Mouse (Mus musculus): Measurements from ENCODE around the gene Josd2.

Gene Josd2

DNA sequence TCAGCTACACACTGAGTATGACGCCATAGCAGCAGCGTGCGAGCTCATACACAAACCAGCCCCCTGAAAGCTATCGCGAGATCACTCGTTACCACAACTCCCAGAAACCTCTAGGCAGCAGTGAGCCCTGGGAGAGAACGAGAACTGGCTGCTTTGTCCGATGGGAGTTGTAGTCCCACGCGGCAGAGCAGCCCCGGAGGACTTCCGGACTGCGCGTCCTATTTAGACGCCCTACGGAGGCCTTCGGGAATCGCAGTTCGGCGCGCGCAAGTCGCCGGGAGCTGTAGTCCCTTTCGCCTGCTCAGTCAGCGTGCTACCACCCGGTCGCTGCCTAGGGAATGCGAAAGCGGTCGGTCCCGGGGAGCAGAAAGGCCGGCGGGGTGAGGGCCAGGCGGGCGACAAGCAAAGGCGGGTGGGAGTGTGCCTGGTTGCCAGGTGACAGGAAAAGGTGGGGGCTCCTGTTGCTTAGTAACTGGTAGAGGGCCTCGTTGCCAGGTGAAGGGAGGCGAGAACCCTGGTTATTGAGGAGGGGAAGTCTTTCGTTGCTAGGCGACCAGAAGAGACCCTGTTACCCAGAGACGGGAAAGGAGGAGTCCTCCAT, at the start of gene Josd2:
Gene Josd2, plus strand, starts transcription at position 170 of the 601 bp plus-strand sequence.
- DNase-seq (ENCODE audit: low spot score in 2 of 2) = peak; percentile 82 to 90

DNA sequence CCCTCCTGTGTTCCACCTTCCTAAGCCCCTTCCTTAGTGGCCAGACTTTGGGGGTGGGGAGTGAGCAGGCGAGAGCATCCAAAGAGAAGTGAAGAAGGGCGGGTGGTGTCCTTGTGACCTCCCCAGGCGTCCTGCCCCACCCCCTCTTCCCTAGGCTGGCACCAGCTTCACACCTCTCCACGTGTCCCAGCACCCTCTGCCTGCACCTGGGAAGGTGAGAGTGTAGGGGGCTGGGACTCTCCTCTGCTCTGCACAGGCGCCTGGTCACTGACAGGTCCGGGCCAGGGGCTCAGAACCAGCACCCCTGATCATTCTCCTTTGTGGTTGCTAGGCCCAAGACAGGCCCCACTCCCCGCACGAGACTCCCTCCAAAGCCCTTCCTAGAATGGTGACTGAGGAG, 40.1 kb upstream of the Josd2 start:
- no peak for DNase-seq (ENCODE audit: low spot score in 2 of 2)

DNA sequence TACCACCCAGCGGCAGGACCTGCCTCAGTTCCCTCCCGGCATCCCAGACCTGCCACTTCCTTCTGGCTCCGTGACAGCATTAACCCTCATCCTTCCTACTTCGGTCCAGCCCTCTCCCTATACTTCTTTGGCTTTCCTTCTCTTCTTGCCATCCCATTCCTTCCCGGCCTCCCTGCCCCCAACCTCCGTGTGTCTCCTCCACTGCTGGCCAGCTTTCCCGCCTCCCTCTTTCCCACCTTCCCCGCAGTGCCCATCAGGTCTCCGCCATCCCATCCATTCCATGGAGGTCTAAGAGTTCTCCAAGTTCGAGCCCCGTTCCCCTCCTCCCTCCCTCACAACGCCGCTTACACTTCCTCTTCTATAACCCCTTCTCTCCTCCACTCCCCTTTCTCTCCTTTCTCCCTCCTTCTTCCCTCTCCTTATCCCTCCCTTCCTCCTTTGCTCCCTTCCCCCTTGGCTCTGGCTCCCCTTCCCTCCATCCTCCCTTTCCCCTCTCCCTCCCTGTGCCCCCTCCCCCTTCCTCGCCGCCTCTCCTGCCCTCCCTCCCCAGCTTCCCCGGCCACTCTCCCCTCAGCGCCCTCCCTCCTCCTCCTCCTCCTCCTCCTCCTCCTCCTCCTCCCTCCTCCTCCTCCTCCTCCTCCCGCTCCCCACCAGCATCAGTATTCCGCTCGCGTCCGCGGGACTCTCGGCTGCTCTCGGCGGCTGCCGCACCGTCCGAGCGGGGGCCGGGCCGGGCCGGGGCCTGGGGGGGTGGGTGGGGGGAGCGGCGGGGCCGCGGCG, 39.4 kb upstream of the Josd2 start:
- peak; percentile 52 to 73 for DNase-seq (ENCODE audit: low spot score in 2 of 2)

DNA sequence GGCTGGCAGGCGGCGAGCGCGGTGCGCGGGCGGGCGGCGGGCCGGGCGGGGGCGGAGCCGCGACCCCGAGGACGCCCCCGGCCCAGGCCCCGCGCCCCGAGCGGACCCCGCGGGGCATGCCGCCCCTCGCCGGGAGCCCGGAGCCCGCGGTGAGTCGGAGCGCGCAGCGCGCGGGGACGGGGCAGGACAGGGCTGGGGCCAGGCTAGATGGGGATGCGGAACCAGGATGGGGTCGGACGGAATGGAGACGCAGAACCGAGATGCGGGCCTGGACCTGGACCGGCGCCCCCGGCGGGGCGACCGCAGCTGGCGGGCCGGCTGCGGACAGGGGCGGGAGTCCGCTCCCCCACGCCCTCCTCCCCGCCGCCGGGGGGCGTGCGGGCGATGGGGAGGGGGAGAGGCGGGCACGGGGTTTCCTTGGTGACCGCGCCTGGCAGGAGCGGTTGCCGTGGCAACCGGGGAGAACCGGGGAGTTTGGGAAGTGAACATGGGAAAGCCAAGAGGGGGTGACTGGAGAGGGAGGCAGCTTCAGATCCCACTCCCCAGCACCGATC, 38.7 kb upstream of the Josd2 start, which contains the start of gene Lrrc4b:
Gene Lrrc4b, plus strand, starts transcription at position 51 of the 554 bp plus-strand sequence.
- peak; percentile 65 to 82 for DNase-seq (ENCODE audit: low spot score in 2 of 2)

DNA sequence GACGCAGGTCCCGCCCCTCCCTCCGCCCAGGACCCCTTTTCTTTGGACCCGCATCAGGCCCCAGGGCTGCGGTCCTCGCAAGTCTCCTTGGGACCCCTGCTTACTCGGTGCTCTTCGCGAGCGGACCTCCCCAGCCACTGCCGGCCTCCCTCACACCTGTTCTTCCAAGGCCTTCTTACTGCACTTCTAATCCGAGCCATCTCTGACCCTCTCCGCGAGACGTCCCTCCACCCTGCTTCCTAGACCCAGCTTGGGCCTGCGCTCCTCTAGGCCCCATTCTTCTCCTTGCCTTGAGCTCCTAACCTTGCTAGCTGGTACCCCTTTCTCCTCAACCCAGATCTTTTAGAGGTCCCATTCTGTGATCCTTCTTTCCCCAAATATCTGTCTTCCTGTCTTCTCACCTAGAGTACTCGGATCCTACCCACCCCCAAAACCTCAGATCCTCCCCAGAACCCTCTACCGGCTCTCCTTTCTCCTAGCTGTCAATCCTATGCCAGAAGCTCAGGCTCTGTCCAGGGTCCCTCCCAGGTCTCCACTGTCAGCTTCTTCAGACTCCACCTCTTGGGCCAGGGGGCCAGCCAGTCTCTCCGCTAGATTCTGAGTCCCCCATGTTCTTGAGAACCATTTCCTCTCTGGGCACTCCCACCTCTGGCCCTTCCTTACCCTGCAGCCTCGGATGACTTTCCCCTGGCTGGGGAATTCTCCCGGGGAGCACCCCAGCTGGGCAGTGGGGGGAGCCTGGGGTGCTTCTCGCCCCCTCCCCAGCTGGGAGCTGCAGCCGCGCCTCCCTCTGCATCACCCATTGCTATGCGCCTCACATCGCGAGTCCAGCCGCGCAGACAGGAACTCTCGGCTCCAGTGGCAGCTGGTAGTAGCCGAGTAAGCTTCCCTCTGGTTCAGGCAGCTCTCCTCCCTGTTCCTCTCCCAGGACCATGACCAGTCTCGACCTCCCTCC, 38.0 kb upstream of the Josd2 start:
- DNase-seq (ENCODE audit: low spot score in 2 of 2) = peak in 1 of 2 experiments; percentile 32

DNA sequence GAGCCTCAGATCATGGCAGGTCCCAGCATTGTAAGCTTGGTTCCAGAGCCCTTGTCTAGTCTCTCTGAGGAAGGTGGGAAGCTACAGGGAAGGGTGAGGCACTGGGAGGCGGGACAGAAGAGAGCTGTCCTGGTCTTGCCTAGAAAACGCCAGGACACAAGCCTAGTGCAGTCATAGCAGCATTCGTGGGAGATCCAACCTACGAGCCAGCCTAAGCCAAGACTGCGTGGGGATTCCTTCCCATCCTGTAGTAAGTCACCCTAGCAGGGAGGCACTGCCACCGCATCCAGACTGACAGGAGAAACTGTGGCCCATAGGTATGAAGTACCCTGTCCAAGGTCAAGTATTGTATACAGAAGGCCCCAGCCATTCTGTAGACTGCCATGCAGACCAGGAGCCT, 35.2 kb upstream of the Josd2 start:
- no peak for DNase-seq (ENCODE audit: low spot score in 2 of 2)

DNA sequence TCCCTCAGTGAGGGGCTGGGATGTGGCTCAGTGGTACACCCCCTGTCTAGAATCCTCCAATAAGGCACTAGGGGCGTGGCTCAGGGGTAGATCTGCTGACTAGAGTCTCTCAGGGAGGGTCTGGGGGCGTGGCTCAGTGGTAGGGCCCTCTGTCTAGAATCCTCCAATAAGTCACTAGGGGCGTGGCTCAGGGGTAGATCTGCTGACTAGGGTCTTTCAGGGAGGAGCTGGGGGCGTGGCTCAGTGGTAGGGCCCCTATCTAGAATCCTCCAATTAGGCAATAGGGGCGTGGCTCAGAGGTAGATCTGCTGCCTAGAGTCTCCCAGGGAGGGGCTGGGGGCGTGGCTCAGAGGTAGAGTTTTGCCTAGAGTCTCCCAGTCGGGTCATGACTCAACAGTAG, 34.4 kb upstream of the Josd2 start:
- no peak for DNase-seq (ENCODE audit: low spot score in 2 of 2)

DNA sequence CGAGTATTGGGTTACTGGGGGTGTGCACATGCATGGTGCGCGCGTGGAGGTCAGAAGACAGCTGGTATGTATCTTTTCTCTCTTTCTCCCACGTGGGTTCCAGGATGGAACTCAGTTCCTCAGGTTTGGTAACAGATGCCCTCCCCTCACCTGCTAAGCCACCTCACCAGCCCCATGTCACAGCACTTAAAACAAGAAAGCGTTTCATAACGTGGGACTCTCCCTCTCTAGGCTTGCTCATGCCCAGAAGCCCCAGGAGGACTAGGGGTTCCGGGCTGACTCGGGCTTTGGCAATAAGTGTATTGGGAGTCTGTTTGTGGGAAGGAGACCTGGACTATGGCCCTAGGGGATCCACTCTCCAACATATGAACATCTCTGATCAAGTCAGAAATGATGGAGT, 33.7 kb upstream of the Josd2 start:
- DNase-seq (ENCODE audit: low spot score in 2 of 2) = no peak

DNA sequence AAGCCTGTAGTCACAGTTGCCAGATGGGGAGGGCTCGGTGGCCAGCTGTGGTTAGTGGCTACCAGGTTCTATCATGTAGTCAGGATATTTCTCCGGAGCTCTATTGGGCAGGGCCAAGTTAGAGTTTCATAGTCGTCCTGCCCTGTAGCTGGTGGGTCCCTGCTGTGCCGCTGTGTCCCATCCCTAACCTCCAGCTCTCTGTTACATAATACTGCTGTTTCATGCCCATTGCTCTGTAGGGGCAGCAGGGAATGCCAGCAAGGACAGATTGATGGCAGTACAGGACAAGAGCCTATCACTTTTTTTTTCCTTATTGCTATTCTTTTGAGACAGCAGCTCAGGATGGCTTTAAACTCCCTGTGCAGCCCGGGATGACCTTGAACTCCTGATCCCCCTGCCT, 32.0 kb upstream of the Josd2 start:
- no peak for DNase-seq (ENCODE audit: low spot score in 2 of 2)

DNA sequence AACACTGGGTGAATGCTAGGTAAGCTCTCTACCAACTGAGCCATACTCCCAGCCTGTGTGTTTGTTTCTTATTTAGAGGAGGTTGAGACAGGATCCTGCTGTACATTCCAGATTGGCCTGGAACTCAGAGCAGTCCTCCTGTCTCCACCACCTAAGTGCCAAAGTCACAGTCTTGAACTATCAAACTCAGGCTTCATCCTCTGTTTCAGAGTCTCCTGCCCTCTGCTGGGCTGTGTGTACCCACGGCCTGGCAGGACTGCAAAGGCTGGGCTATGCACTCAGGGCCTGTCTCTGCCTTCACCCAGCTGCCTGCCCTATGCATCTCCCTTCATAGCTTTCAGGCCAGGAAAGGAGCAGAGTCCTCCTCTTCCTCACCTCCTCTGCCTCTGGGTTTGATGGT, 31.5 kb upstream of the Josd2 start:
- no peak for DNase-seq (ENCODE audit: low spot score in 2 of 2)

DNA sequence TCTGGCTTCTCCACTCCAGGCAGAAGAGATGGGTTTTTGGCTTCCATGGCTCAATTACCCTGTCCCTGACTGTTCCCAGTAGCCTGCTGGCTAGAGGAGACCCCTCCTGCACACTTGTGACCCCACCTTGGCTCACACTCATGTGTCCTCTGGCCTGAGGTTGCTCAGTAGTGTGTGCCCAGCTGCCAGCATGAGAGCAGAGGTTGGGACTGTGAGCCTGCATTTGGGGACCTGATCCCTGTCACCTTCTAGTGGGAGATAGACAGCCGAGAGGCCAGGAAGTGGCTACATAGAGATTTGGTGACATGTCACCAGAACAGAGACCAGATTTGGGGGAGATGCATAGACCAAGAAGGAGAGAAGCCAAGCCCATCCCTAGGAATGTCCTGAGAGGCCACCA, 30.6 kb upstream of the Josd2 start:
- no peak for DNase-seq (ENCODE audit: low spot score in 2 of 2)

DNA sequence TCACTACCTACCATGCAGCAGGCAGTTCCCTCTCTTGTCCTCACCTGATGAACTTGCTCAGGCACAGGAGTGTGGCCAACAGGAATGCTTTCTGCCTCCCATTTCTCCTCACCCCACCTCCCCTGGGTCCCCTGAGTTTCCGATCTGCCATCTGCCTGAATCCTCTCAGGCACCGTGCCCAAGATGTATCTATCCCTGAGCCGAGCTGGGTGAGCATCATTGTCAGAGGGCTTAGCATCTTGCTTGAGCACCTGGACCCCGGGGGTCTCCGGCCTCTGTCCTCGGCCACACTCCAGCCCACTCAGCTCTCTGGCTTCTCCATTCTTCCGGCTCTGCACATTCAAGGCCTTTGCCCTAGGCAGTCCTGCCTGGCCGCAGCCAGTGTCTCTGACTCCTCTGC, 29.8 kb upstream of the Josd2 start:
- DNase-seq (ENCODE audit: low spot score in 2 of 2) = no peak

DNA sequence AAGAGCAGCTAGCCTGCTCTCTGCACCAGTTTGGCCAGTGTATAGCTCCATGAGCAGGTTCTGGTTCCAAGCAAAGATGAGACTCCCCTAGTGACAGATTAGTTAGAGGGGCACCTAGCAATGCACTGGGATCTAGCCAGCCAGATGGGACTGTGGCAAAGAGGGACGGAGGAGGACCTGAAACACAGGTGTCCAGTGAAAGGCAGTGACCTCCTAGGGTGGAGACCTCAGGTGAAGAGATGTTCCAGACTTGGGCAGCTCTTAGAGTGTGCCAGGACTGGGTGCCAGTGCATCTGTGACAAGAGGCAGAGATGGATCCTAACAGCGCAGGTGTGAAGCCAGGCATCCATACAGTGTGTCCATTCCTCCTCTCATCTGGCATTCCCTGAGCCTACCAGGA, 28.1 kb upstream of the Josd2 start:
- DNase-seq (ENCODE audit: low spot score in 2 of 2) = no peak

DNA sequence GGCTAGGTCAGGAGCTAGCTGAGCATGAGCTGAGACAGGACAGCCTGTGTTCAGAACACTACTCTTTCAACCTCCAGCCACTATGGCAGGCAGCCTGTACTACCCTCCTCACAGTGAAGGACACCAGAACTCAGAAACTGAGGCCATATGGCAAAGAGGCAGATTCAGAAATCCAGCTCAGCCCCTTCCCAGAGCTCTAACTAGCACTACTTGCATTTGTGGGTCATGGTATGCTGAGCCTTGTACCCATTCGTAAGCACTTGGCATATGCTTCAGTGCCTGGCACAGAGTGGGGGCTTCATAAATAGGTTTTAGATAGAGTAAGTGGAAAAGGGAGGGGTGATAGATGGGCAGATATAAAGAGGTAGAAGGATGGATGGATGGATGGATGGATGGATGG, 27.3 kb upstream of the Josd2 start:
- DNase-seq (ENCODE audit: low spot score in 2 of 2) = no peak

DNA sequence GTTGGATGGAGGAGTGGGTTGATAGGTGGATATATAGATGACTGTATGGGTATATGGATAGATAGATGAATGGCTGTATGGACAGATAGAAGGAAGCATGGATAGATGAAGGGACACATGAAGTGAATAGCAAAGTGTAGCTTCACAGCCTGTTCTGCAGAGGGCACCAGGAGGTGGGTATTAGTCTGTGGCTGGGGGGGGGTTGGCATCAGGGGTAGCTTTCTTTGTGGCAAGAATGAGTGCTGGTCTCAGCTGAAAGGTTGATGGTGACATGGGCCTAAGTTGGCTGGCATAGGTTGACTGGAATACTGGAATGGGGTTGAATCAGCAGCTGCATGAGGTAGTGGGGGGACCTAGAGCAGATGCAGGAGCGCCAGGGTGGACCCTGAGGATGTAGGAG, 26.6 kb upstream of the Josd2 start:
- no peak for DNase-seq (ENCODE audit: low spot score in 2 of 2)

DNA sequence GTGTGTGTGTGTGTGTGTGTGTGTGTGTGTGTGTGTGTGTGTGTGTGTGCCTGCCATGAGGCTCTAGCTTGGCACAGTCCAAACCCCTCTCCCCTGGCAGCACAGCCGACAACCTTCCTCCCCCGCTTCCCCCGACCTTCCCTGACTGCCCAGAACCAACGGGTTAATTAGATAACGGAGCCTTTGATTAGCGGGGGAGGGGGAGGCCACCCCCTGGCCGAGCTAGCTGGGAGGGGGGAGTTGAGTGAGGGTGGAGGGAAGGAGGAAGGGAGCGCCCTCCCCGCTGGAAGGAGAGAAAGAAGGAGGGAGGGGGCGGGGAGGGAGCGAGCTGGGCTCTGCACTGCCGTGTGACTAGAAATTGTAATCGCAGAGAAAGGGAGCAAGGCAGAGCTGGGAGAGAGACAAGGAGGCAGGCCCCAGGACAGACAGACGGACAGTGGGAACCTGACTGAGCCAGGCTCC, 26.1 kb upstream of the Josd2 start:
- peak; percentile 49 to 68 for DNase-seq (ENCODE audit: low spot score in 2 of 2)

DNA sequence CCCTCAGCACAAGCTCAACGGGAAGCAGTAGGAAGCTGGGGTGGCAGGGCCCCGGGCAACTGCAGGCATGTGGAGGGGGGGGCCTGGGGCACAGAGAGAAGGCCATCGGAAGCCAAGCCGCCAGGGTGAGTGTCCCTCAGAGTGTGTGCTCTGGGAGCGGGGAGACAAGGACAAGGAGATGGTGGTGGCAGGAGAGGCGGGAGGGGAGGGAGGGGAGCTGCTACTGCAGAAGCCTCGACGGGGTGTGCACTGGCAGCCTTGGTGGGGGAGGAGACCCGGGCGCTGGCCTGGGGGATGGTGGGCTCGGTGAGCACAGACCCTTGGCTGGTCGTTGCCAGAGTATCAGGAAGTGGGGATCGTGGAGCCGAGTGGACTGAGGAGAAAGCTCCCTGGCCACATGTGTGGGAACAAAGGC, 25.4 kb upstream of the Josd2 start:
- no peak for DNase-seq (ENCODE audit: low spot score in 2 of 2)

DNA sequence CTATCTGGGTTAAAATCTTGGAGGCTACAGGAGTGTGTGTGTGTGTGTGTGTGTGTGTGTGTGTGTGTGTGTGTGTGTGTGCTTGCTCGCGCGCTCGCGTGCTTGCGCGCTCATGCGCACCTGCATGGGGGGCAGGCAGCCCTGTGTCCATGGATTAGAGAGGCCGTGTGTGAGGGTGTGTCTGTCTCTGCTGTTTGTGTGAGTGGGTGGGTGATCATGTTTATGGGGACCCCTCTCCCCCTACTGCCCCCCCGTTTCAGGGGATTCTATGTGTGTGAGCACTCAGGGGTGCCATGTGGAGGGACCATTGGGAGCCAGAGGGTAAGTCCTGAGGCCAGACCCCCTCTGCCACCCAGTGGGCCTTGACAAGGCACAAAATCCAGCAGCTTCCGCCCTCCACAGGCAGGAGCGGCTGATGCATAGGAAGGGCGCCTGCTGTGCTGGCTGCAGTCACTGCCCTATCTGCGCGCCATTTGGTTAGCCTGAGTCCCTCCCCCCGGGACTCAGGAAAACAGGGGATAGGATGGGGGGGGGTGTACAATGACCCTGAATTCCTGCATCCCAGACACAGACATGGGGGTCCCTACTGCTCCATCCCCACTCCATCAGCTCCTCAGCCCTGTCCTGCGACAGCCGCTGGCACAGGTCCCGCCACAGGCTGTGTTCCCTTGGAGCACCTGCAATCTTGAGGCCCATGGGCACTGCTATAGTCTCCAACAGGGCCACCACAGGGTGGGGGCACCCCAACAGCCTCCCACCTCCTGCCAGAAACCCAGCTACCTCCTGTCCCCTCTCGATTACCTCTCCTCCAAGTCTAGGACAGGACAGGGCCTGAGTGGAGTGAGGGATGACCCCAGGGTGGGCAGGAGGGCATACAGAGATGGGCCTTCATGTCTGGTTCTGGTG, 24.3 kb upstream of the Josd2 start:
- no peak for DNase-seq (ENCODE audit: low spot score in 2 of 2)

DNA sequence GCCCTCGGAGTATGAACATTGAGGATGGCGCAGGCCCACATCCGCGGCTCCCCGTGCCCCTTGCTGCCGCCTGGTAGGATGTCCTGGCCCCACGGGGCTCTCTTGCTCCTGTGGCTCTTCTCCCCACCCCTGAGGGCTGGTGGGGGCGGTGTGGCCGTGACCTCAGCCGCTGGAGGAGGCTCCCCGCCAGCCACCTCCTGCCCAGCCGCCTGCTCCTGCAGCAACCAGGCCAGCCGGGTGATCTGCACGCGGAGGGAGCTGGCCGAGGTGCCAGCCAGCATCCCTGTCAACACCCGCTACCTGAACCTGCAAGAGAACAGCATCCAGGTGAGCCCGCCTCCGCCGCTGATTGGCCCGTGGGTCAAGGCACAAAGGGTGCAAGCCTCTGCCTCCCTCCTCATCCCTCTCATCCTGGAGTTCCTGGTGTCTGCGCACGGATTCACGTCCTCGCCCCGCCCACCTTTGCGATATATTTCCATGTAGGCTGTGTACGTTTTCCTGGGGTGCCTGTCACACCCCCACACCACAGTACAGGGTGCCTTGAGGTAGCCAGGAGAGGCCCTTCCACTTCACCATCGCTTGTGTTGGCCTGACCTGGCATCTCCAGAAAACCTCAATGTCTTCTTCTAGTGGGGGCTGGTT, 22.8 kb upstream of the Josd2 start:
- DNase-seq (ENCODE audit: low spot score in 2 of 2) = no peak

DNA sequence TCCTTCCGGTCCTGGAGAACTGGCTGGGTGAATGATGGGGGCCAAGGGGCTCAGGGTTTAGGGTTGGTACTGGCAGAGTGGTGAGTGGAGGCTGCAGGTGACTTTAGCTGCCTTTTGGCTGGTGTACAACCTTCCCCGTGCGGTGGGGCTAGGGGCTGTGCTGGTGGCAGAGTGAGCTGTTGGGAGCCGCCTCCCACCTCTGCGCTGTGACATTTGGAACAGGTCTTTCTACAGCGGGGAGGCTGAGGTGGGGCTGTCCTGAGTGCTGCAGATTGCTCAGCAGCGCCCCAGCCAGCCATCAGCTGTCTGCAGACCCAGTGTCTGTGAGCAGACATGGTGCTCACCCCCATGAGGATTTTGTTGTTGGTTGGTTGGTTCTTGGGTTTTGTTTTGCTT, 22.3 kb upstream of the Josd2 start:
- DNase-seq (ENCODE audit: low spot score in 2 of 2) = no peak
